Mouse (Mus musculus) cerebellum, adult 18-20 months (tissue): ENCODE data around the gene Fgf23.

Experiments
- DNase-seq, 2 experiments: peaks; one replicate each; pipeline ENCODE4 v3.0.0; 2021

Fgf23 gene

DNA sequence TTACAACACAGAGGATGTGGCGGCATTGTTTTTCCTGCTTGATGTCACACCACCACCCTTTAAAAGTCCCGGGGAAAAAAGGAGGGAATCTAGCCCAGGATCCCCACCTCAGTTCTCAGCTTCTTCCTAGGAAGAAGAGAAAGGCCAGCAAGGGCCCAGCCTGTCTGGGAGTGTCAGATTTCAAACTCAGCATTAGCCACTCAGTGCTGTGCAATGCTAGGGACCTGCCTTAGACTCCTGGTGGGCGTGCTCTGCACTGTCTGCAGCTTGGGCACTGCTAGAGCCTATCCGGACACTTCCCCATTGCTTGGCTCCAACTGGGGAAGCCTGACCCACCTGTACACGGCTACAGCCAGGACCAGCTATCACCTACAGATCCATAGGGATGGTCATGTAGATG is at the start of gene Fgf23:
Gene Fgf23 (plus strand): TSS at position 86 of the 400 bp plus-strand sequence.
- DNase-seq: no peak

DNA sequence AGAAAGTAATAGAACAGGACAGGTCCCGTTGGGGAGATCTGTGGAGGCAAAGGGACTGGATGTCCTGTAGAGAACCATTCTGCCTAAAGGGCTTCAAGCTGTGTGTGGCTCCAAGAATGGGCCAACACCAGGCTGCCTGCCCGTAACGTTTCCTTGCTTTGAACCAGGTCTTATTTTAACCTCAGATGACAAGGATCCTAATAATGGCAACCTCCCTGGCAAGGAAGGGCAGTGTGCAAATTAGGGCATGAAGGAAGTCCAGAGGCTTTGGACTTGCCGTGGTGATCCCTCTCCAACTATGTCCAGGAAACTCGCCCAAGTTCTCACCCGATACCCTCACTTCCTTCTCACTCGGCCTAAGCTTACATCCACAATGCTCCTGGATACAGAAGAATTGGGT is 47.9 kb upstream of the Fgf23 start:
- no peak for DNase-seq

- no peak for DNase-seq
Observed at GRCm38 (mm10) chr6:127034760-127035159, 37.9 kb upstream of the Fgf23 start.

GRCm38 (mm10) chr6:127044909-127045308 is 27.8 kb upstream of the Fgf23 start:
- no peak for DNase-seq

- DNase-seq: no peak
Observed at GRCm38 (mm10) chr6:127050847-127051246, 21.9 kb upstream of the Fgf23 start.

DNA sequence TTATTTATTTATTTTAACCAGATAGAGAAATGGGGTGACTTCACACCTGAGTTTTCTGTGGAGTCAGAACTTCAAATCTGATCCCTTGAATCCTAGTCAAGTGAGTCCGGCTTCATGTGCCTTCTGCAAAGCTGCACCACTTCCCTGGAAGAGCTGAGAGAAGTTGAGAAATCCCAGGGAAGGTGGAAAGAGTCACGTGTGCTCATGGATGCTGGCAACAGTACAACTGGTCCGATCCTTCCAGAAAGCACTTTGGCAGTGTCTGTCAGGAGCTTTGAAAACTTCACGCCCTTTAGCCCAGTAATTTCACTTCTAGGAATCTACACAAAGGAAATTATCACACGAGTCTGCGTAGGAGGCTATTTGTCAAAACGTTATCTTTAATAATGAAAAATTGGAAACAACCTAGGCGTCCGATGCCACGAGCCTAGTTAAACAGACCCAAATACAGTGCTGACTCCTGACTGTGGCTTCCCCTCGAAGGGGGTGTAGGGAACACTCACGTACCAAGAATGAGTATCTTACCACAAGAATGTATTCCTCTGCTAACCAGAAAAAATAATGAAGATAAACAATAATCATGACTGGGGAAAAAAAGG is 15.6 kb upstream of the Fgf23 start:
- DNase-seq: no peak

DNA sequence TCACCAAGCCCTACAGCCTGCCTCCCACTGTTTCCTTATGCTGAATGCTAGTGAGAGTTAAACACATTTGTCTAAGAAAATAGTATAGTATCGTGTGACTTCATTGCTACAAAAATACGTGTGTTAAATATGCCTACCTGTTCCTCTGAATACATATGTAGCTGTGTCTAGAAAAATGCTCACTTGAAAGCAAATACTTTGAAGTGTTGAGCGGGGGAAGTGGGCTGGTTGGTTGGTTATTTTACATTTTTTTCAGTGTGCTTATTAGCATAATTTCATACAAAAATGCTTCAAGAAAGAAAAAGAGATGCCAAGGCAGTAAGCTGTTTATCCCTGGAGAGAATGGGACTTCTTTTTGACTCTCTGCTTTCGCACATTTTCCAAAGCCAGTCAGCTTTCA is 12.7 kb upstream of the Fgf23 start:
- no peak for DNase-seq

- DNase-seq: no peak
Observed at GRCm38 (mm10) chr6:127063915-127064314, 8.8 kb upstream of the Fgf23 start.

DNA sequence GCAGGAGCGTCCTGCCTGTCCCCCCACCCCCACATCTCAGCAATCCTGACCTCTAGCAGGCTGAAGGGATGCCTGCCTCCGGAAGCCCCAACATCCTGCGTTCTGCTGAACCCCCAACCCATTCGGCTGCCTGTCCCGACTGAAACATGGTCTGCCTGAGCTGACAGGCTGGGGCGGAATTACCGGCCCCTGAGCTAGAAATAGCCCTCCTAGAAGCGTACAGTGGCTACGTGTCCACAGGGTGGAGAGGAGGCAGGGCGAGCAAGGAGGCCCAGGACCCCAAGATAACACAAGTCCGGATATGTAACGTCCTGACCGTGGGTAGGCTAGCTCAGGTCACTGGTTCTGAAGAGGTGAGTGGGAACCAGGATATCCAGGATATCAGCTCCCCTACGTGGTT is 7.9 kb upstream of the Fgf23 start:
- no peak for DNase-seq

DNA sequence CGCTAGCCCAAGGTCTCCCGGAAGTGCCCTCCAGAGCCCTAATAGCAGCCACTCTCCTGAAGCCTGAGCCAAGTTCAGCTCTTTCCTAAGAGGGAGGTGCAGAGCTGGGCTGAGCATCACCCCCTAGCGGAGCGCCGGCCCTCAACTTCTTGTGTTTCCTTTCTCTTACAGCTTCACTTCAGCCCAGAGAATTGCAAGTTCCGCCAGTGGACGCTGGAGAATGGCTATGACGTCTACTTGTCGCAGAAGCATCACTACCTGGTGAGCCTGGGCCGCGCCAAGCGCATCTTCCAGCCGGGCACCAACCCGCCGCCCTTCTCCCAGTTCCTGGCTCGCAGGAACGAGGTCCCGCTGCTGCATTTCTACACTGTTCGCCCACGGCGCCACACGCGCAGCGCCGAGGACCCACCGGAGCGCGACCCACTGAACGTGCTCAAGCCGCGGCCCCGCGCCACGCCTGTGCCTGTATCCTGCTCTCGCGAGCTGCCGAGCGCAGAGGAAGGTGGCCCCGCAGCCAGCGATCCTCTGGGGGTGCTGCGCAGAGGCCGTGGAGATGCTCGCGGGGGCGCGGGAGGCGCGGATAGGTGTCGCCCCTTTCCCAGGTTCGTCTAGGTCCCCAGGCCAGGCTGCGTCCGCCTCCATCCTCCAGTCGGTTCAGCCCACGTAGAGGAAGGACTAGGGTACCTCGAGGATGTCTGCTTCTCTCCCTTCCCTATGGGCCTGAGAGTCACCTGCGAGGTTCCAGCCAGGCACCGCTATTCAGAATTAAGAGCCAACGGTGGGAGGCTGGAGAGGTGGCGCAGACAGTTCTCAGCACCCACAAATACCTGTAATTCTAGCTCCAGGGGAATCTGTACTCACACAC is 7.4 kb downstream of the Fgf23 start:
- peak; percentile 76 to 84 for DNase-seq

GRCm38 (mm10) chr6:127081820-127082219 is 9.1 kb downstream of the Fgf23 start:
- no peak for DNase-seq

- DNase-seq: peak; percentile 58 to 61
Observed at GRCm38 (mm10) chr6:127086739-127087138, 14.0 kb downstream of the Fgf23 start.

DNA sequence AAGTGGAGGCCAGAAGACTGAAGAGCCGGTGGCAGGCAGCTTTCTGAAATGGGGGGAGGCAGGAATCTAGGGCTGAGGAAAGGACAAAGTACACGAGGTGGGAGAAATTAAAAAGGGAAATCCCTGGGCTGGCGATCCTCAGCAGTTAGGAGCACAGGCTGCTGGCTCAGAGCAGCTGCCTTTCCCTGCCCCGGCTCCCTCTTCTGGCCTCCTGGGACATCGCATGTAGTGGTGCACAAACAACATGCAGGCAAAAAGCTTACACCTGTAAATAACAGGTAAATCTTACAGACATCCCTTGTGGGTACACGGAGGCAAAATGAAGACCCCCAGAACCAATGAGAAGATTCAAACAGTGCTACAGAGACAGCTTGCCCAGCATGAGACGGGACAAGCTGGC is 21.9 kb downstream of the Fgf23 start:
- DNase-seq: peak in 1 of 2 experiments; percentile 28

DNA sequence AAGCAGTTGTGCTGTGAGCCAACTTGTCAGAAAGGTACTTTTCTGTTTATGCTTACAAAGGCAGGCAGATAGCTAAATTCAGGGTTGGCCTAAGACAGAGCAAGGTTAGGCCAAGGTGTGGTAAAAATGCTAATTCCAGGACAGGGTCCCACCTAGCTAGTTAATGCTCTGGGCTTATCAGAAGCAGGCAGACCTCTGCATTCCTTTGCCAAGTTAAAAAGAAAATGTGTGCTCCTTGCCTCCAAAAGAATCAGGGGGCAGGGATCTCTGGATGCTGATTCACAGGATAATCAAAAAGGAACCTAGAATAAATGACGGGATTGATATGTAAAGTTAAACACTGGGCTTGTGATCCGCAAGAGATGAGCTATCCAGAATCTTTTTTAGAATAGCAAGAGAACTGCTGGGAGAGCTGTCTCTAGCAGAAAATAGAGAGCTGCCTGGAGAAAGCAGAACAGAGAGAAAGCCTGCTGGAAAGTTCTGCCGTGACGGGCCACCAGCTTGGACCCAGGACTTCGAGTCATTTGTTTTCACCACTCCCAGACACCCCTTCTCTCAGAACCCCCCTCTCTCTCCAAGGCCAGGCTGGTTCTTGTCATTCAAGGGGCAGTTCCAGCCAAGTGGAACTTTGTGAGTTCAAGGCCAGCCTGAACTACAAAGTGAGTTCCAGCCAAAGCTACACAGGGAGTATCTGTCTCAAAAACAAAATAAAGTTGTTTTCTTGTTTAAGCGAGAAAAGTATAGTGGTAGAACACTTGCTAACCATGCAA is 31.0 kb downstream of the Fgf23 start:
- DNase-seq: no peak

GRCm38 (mm10) chr6:127104396-127105029 is 31.8 kb downstream of the Fgf23 start:
- DNase-seq: no peak

- DNase-seq: peak in 1 of 2 experiments; percentile 29
Observed at GRCm38 (mm10) chr6:127105107-127105506, 32.4 kb downstream of the Fgf23 start.

GRCm38 (mm10) chr6:127106189-127106588 is 33.5 kb downstream of the Fgf23 start:
- DNase-seq: no peak

DNA sequence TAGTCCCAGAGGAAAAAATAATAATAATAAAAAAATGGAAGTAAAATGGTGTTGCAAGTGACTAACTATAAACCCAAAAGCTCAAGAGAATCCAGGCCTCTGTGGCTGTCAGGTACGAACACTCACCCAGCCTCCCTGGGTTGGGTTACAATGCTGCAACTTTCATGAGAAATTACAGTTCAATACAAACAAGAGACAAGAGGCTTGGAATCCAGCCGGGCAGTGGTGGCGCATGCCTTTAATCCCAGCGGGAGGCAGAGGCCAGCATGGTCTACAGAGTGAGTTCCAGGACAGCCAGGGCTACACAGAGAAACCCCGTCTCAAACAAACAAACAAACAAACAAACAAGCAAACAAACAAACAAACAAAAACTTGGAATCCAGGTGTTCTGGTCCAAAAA is 34.0 kb downstream of the Fgf23 start:
- no peak for DNase-seq

DNA sequence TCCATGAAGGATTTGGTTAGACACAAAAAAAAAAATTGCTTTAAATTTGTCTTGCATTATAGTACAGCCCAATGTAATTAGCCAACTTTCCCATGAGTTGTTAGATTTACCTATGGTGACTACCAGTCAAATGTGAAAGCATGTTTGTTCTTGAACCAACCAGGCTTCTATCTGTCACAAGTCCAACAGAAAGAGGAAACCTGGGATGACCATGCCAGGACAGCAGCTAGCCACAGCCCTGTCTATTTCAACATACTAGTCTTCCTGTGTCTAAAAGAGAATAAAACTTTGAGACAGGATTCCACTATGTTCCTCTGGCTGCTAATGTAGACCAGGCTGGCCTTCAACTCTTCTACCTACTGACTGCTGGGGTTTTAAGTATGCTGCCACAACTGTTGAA is 34.7 kb downstream of the Fgf23 start:
- DNase-seq: no peak

DNA sequence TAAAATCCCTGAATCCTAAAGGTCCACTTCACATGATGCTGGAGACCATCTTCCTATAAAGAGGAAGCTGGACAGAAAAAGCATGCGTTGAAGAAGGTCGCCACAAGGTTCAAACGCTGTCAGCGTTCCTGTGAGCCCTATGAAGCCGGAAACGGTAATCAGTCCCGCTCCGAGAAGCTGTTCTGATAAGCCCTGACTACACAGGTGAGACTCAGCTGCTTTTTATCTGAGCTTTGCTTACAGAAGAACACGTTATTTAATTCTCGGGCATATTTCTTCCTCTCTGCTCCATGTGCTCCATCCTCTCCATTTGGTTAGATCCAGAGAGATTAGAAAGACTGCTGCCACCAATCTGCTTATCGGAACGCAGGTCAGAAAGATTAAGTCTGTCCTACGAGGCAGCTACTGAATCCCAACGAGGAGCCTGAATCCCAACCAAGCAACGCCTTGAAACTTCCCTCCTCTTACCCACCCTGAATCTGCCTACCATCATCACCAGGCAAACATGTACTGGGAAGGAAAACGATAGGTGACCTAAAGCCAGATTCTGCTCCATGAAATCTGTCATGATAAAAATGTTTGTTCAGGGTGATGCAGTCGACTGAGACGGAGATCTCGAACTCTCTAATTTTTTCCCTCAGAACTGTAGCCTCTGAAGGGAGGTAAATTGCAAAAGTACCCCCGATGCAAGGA is 35.8 kb downstream of the Fgf23 start:
- no peak for DNase-seq

DNA sequence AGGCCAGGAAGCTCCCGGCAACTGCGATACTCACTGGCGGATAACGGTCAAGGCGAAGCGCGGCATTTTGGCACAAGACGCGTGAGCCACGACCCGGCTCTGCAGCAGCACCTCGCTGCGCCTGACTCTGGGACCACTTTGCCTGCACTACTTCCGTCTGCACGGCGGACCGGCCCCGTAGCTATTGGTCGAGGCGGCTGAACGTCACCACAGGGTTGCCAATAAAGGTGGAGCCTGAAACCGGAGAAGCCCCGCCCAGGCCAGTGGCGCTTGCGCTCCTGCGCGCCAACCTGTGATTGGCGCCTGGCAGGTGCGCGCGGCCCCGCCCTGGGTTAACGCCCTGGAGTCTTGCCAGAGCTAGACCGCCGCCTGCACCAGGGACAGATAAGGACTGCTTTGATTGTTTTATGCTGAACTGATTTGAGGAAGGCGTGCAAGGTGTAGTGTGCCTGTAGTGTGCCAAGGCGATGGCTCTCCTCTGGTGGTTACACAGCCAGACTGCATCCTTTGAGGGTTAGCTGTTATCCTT is 36.8 kb downstream of the Fgf23 start, which contains the start of gene Tigar:
Gene Tigar (minus strand): TSS at position 156 of the 529 bp plus-strand sequence.
- peak; percentile 97 for DNase-seq
